Mouse (Mus musculus) brown adipose tissue, adult 24 weeks (tissue): ENCODE results near the gene Grap2. TPM values are rescaled to one million over a fixed set of nuclear protein-coding genes. Genes with fewer than 3 reads are reported as not detected.
A peak's percentile ranks its signal among the peaks of the same experiment; 100 is the strongest.

Source experiments
- H3K27ac ChIP-seq: fragments of 200-500 bp; replicated peaks from 2 replicates; pipeline ENCODE4 v1.5.1; 2012; ENCODE audit warnings: low read depth, mild to moderate bottlenecking, low read length
- H3K4me1 ChIP-seq: fragments of 200-500 bp; 2 replicates; pipeline ENCODE4 v1.6.1; 2012; ENCODE audit warnings: low read length, mixed read lengths; ENCODE audit not compliant: control insufficient read depth, insufficient read depth, insufficient read length
- H3K4me3 ChIP-seq: fragments of 200-500 bp; 2 replicates; pipeline ENCODE4 v1.5.1; 2012; ENCODE audit warnings: low read depth, mild to moderate bottlenecking, low read length, moderate library complexity; ENCODE audit not compliant: insufficient read depth
- polyA plus RNA-seq: library from polyadenylated mRNA; stranded (reverse); fragments of >200 nt; gene quantifications from 2 replicates; pipeline ENCODE4 v1.2.4, GENCODE M21; 2012; ENCODE audit not compliant: missing spikeins, insufficient read depth, insufficient read length

The Grap2 gene
- polyA plus RNA-seq, 1 experiment, result 0.71 TPM

DNA sequence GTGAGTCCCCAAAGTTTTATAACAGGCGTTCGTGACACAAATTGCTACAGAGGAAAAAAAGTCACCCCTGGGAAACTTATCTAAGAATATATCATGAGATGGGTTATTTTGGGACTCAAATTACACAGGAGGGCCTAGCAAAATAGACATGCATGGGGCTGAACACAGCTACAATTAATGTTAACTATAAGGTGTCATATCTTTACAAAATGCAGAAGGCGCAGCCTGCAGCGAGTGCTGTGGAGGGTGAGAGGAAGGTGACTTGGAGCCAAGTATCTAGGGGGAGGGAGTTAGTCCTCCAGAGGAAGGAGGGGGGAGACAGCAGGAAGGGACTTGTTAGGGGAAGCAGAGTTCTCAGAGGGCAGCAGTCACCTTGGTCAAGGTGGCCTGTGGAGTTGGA lies 92.0 kb downstream of the Grap2 start:
- H3K4me3 ChIP-seq, result no peak overlapping the region
- H3K4me1 ChIP-seq, result no peaks in the 10 kb centered on the region
- H3K27ac ChIP-seq, result no peak overlapping the region

DNA sequence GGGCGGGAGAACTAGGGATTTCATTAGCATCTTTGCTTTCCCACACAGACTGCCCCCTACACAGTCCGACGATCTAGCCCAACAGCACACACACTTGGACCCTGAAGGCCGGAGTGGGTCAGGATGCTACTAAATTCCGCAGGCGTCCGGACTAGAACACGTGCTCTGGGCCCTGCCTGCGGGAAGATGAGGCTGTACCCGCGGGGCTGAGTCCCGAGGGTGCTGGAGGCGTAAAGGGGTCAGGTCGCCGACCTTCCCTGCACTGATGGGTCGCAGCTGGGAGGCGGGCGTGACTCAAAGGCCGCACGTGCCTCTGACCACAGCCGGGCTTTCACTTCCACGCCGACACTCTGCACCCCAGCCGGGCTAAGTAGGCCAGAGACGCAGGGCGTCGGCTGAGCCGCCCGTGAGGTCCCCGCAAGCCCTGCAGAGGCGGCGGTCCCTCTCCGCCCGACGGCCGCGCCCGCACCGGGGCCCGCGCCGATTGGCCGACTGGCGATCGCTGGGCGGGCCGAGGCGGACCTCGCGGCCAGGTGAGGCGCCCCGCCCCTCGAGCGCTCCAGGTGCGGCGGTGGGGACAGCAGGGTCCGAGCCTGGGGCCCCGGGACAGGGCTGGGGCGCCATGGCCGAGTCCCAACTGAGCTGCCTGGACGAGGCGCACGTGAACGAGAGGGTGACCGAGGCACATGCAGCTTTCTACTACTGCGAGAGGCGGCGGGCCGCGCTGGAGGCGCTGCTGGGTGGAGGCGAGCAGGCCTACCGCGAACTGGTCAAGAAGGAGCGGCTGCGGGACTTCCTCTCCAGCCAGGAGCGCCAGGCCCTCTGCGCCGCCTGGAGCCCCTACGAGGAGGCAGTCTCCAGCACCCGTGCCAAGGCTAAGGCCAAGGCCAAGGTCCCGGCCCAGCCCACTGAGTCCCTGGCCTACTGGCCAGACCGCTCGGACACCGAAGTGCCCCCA lies 99.2 kb downstream of the Grap2 start, which contains the start of gene Fam83f:
Gene Fam83f, plus strand, starts transcription at position 553 of the 958 bp plus-strand sequence.
- peak within 1 kb of the TSS; percentile 39 for H3K4me3 ChIP-seq
- H3K27ac ChIP-seq, result no peak within 1 kb of the TSS
- peaks cover 4% of the 10 kb centered on the region; the same call in 1 of the 2 replicates for H3K4me1 ChIP-seq

DNA sequence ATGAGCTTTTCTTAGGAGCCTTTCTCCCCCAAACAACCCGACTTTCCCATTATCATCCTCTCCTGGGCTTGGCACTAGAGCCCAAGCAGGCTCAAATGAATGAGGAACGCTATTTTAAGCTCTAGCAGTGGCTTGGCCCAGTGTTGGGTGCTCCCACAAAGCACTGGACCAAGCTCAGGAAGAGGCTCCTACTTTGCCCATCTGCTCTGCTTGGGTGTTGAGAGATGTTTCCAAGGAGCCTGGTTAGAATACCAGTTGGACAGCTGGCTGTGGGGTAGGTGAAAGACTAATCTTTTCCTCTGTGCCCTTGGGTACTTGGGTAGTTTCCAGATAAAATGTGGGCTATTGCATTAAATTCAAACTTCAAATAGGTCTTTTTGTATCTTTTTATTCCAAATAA lies 100.4 kb downstream of the Grap2 start:
- no peak overlapping the region for H3K4me3 ChIP-seq
- peaks cover 4% of the 10 kb centered on the region; the same call in 1 of the 2 replicates for H3K4me1 ChIP-seq
- no peak overlapping the region for H3K27ac ChIP-seq

DNA sequence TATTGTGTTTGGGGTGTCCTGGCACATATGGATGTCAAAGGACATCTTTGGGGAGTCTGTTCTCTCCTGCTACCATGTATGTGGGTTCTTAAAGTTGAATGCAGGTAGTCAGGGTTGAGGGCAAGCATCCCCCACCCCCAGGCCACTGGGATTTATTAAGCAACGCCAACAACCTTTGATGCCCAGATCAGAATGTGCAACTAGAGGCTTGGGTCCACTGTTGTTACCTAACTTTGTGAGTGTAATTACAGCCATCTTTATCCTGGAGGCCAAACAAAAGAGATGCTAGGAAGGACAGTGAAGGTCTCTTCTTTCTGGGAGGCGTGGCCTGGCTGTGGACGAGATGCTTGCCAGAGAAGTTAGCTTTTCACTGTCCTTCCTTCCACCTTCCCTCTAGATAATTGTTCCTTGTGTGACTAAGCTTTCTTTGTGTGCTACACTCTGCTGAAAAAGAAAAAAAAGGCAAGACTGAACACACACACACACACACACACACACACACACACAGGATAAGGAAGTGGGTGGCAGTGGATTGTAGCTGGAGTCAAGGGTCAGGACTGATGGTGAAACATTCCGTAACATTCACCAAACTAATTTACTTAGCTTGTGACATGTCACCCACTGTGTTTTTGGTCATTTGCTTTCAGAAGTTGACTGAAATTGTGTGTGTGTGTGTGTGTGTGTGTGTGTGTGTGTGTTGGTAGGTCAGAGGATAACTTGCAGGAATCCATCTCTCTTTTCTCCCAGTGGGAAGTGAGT lies 101.1 kb downstream of the Grap2 start:
- no peak overlapping the region for H3K27ac ChIP-seq
- H3K4me1 ChIP-seq, result peaks cover 4% of the 10 kb centered on the region; the same call in 1 of the 2 replicates
- H3K4me3 ChIP-seq, result no peak overlapping the region

DNA sequence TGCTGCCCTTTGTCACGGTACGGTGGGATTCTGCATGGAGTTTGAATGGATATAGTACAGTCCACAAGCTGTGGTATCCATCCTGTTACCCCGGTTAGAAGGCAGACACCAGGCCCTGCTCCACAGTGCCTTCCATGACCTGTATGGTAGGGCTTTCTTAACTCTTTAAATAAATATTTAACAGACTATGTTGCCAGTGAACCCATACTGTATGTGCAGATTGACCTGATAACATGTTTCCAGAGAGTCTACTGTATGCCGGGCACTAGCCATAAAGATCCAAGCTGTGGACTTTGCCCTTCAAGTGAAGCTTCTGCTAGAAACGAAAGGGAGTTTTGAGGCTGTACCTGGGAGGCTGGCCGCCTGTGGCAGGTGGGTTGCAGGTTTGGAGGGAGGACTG lies 102.3 kb downstream of the Grap2 start:
- H3K27ac ChIP-seq, result no peak overlapping the region
- H3K4me3 ChIP-seq, result no peak overlapping the region
- peaks cover 4% of the 10 kb centered on the region; the same call in 1 of the 2 replicates for H3K4me1 ChIP-seq

DNA sequence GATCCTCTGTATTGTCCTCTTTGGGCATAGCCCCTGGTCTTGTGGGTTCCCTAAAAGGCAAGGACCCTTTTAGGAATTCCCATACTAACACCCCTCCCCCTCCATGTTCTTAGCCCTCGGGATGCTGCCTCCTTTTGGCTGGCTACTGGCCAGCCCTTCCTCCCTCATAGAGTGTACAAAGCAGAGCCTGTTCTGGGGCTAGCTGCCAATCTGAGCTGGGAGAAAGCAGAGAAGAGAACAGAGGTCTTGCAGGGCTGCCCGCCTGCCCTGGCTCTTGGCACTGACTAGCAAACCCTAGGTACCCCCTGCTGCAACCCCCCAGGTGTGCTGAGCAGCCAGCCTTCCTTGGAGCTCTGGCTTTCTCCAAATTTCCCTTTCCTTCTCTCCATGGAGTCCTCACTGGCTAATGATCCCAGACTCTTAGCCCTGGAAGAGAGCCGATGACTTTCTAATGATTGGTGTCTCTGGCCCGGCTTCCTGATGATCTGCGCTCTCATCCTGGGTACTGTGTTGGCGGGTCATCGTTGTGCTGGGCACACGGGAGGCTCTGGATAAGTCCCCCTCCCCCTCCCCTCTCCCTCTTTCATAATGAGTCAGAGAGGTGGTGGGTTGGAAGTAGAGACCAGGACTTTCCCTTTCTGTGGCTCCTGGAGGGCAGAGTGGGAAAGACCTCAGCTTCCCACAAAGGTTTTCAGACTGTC lies 107.3 kb downstream of the Grap2 start:
- Histone ChIP-seq H3K4me1 (no peaks in the 10 kb centered on the region), H3K4me3 (no peak overlapping the region), H3K27ac (no peak overlapping the region)

DNA sequence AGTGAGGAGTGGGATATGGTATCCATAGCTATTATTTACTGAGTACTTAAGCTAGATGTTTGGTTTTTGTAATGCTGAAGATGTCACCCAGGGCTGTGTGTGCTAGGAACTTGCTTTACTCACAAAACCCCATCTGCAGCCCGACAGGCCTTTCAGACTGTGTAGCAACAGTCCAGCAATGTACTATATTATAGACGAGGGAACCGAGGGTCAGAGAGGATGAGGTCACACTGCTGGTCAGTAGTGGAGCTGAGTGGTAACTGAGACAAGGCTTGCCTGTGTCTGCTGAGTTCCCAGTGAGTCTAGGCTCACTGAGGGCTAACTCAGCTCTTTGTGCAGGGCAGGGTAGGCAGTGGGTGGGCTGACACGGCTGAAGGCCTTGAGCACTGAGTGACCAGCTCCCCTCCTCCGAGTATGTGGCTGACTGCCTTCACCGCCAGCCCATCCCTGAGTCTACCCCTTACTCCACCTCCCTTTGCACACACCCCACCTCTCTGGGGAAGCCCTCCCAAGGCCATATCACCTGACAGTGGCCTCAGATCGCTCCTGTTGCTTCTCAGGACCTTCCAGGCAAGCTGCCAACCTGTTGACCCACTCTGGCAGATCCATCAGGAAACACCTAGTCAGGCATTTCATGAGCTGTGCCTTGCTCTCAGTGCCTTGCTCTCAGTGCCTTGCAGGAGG lies 108.1 kb downstream of the Grap2 start:
- no peak overlapping the region for H3K27ac ChIP-seq
- H3K4me1 ChIP-seq, result no peaks in the 10 kb centered on the region
- no peak overlapping the region for H3K4me3 ChIP-seq

DNA sequence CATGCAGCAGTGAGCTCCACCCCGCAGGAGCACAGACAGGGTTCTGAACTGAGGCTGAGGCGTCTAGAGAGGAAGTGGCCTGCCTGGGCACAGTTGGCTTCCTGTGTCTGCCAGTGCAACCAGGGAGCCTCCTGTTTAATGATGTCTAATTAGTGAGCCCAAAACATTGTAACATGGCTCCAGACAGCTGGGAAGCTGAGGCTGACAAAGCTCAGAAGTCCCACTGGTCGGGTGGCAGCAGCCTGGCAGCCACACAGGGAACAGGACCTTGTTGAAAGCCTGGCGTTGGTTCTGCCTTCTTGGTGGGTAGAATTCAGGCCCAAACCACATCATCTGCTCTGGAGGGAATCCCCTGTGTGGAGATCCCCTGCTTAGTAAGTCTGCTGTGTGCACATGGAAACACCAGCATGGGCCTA lies 109.1 kb downstream of the Grap2 start:
- no peak overlapping the region for H3K27ac ChIP-seq
- H3K4me3 ChIP-seq, result no peak overlapping the region
- H3K4me1 ChIP-seq, result no peaks in the 10 kb centered on the region

DNA sequence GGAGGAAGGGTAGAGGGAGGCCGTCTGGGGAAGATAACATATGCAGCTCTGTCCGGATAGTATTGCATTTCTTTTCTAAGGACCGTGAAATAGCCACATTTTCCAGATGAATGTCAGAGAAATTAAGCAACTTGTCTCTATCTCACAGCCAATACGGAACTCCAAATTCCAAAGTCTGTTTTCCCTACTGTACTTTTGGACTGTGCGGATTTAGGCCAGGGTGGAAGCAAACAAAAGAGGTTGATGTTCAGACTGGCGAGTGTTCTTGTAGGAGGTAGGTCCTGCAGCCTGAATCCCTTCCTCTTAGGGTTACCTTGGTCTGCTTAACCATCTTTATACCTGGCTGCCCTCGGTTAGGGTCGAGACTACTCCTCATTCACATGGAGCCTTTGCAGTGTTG lies 109.9 kb downstream of the Grap2 start:
- Histone ChIP-seq H3K4me3 (no peak overlapping the region), H3K4me1 (no peaks in the 10 kb centered on the region), H3K27ac (no peak overlapping the region)

DNA sequence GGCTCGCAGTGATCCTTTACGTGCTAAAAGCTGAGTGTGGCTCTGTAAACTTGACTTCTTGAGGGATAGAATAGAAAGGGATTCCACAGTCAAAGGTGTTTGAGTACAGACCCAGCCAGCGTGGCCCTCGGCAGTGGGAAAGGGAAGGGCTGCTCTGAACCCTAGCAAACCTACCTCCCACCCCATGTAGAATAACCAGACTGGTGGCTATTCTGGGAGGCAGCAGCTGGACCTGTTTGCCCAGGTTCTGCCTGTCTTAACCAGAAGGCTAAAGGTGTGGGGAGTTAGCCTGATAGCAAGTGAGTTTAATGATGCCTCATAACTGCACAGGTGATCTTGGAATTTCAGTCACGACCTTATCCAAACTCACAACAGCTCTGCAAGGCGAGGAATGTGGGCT lies 110.8 kb downstream of the Grap2 start:
- H3K4me1 ChIP-seq, result no peaks in the 10 kb centered on the region
- no peak overlapping the region for H3K27ac ChIP-seq
- H3K4me3 ChIP-seq, result no peak overlapping the region

DNA sequence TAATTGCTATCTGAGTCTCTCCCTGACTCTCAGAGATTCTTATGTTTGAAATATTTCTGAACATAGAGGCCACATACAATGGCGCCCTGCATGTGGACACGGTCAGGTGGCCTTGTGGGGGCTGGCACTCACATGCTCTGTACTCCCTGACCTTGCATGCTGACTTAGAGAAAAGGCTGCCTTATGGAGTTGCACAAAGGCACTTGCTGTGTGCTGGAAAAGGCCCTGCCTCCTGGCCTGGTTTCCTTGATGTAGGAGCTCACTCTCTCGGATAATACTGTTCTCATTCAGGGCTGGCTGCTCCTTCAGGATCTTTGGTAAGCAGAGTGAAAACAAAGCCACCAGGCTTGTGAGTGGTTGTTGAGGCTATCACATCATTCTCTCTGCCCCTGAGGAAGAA lies 111.6 kb downstream of the Grap2 start:
- Histone ChIP-seq H3K4me1 (no peaks in the 10 kb centered on the region), H3K4me3 (no peak overlapping the region), H3K27ac (no peak overlapping the region)

DNA sequence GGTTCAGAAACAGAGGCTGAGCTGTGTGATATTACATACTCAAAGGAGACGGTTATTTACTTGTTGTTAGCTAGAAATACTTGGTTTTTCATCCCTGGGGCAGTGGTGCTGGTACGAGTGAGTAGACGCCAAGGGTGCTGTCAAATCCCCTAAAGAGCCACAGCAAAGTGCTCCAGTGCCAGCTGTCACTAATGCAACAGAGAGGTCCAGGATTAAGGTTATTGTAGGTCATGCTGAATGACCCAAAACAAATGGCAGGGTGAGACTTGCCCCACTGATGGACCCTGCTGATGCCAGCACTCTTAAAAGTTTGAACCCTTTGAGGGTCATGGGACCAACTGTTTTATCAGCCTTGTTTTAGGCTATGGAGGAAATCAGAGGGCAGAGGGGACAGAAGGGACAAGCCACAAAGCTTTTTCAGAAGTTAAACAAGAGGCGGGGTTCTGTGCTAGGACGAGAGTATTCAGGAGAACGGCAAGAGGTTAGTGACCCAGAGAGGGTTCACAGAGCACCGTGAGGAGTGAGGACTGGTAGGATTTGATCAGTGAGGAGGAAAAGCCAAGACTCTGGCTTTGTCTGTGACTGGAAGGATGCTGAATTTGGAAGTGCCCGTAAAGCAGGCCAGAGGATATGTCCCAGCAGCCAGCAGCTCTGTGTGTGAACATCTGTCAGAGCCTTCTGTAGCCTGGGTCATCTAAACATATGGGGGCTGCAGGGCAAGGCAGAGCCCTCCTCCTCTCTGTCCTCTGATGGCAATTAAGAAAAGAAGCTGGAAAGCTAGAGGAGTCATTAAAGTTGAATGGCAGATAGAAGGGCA lies 112.6 kb downstream of the Grap2 start:
- Histone ChIP-seq H3K27ac (no peak overlapping the region), H3K4me3 (no peak overlapping the region), H3K4me1 (no peaks in the 10 kb centered on the region)

DNA sequence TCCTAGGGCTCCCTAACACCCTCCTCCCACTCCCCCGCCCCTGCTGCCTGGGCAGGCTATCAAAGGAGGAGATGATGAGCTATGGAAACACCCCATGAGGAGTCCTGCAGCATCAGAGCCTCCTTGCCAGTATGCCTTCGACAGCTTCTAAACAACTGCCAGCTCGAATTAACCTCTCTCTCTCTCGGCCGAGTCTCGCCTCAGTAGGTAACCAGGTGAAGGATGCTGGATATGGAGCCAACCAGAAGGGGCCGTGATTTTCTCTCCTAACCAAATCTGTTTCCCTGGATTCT lies 113.2 kb downstream of the Grap2 start:
- H3K27ac ChIP-seq, result no peak overlapping the region
- H3K4me3 ChIP-seq, result no peak overlapping the region
- no peaks in the 10 kb centered on the region for H3K4me1 ChIP-seq

DNA sequence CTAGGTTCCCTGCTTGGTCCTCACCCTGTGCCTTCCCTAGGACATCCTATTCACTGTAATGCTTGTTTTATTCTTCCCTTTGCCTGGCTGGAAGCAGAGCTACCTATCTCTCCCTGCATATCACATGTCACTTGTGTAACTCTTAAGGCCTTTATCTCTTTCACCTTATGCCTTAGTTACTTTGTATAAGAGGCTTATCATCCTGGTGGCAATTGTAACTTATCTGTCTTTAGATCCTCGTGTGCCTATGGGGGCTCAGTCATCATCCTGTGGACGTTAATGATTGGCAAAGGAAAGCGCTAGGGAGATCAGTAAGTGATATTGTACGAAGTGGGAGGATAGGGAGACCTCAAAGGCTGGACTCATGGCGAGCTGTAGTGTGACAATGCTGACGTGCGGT lies 116.1 kb downstream of the Grap2 start:
- no peak overlapping the region for H3K27ac ChIP-seq
- H3K4me3 ChIP-seq, result no peak overlapping the region
- no peaks in the 10 kb centered on the region for H3K4me1 ChIP-seq
